Mouse (Mus musculus): ENCODE measurements around the gene Zfp638. TPM values are rescaled to one million over a fixed set of nuclear protein-coding genes. Genes with fewer than 3 reads are reported as not detected.
A peak's percentile ranks its signal among the peaks of the same experiment; 100 is the strongest.
"Not testable (repeated sequence)": the region's sequence is repeated elsewhere in the genome, so short reads cannot be mapped to it uniquely, and the experiment has no call there.

Gene Zfp638
- polyA plus RNA-seq, 1 experiment from 2014 or later, result 95.6 TPM

- no peaks in the 10 kb centered on the region for H3K4me1 ChIP-seq
- H3K9ac ChIP-seq, result no peak overlapping the region
- no peak overlapping the region for H3K4me2 ChIP-seq
- H3K36me3 ChIP-seq (ENCODE audit: poor library complexity, severe bottlenecking), result peaks cover 55% of the 10 kb centered on the region
- H3K4me3 ChIP-seq, result no peak overlapping the region
- no peaks in the 10 kb centered on the region for H3K9me3 ChIP-seq (replicated peaks)
- no peaks in the 10 kb centered on the region for H3K27me3 ChIP-seq
- H3K27ac ChIP-seq, result no peak overlapping the region
- 96% methylated on average over 13 of the region's 13 CpGs for WGBS
- no peak for ATAC-seq
These were observed 75.9 kb downstream of the Zfp638 start for GRCm38 (mm10) chr6:83942806-83943205.

GRCm38 (mm10) chr6:83953603-83954002 lies 86.7 kb downstream of the Zfp638 start:
- no peak for ATAC-seq
- H3K4me2 ChIP-seq, result no peak overlapping the region
- H3K9me3 ChIP-seq (replicated peaks), result no peaks in the 10 kb centered on the region
- H3K9ac ChIP-seq, result no peak overlapping the region
- H3K4me3 ChIP-seq, result no peak overlapping the region
- H3K27me3 ChIP-seq, result no peaks in the 10 kb centered on the region
- H3K4me1 ChIP-seq, result no peaks in the 10 kb centered on the region
- H3K36me3 ChIP-seq (ENCODE audit: poor library complexity, severe bottlenecking), result peaks cover 48% of the 10 kb centered on the region
- H3K27ac ChIP-seq, result no peak overlapping the region

- Histone ChIP-seq H3K27me3 (no peaks in the 10 kb centered on the region), H3K4me2 (no peak overlapping the region), H3K36me3 (ENCODE audit: poor library complexity, severe bottlenecking) (peaks cover 59% of the 10 kb centered on the region), H3K9ac (no peak overlapping the region), H3K4me3 (no peak overlapping the region), H3K4me1 (no peaks in the 10 kb centered on the region), H3K9me3 (replicated peaks) (no peaks in the 10 kb centered on the region), H3K27ac (no peak overlapping the region)
- WGBS, result 96% methylated on average over 5 of the region's 5 CpGs
- ATAC-seq, result no peak
These were observed 120.7 kb downstream of the Zfp638 start for GRCm38 (mm10) chr6:83987642-83988041.

GRCm38 (mm10) chr6:84002716-84003115 lies 135.8 kb downstream of the Zfp638 start:
- Histone ChIP-seq H3K9me3 (replicated peaks) (0 out of 2 replicates have a peak, but pooled peaks cover 4% of the 10 kb centered on the region), H3K4me3 (no peak overlapping the region), H3K4me1 (no peaks in the 10 kb centered on the region), H3K27me3 (no peaks in the 10 kb centered on the region), H3K9ac (no peak overlapping the region), H3K36me3 (ENCODE audit: poor library complexity, severe bottlenecking) (peaks cover 23% of the 10 kb centered on the region), H3K27ac (no peak overlapping the region), H3K4me2 (no peak overlapping the region)
- ATAC-seq, result no peak
- 73% methylated on average over 1 of the region's 1 CpGs for WGBS

GRCm38 (mm10) chr6:84004295-84004694 lies 137.4 kb downstream of the Zfp638 start:
- H3K27me3 ChIP-seq, result peaks cover 11% of the 10 kb centered on the region
- peaks cover 12% of the 10 kb centered on the region for H3K4me1 ChIP-seq
- no peak overlapping the region for H3K4me3 ChIP-seq
- ATAC-seq, result no peak
- WGBS, result 86% methylated on average over 4 of the region's 4 CpGs
- H3K9ac ChIP-seq, result no peak overlapping the region
- no peak overlapping the region for H3K27ac ChIP-seq
- H3K9me3 ChIP-seq (replicated peaks), result no peaks in the 10 kb centered on the region
- no peak overlapping the region for H3K4me2 ChIP-seq
- peaks cover 7% of the 10 kb centered on the region for H3K36me3 ChIP-seq (ENCODE audit: poor library complexity, severe bottlenecking)

GRCm38 (mm10) chr6:84008363-84009171 lies 141.7 kb downstream of the Zfp638 start, which contains the start of gene Dysf:
Gene Dysf (plus strand): TSS chr6:84008590.
- H3K9me3 ChIP-seq (replicated peaks), result no peaks in the 10 kb centered on the region
- H3K27me3 ChIP-seq, result peaks cover 16% of the 10 kb centered on the region
- peak within 1 kb of the TSS; percentile 83 for H3K4me2 ChIP-seq
- H3K9ac ChIP-seq, result peak within 1 kb of the TSS; percentile 63
- H3K27ac ChIP-seq, result no peak within 1 kb of the TSS
- 1% methylated on average over 41 of the region's 41 CpGs for WGBS
- H3K4me3 ChIP-seq, result peak within 1 kb of the TSS; percentile 42
- peaks cover 26% of the 10 kb centered on the region for H3K4me1 ChIP-seq
- H3K36me3 ChIP-seq (ENCODE audit: poor library complexity, severe bottlenecking), result no peaks in the 10 kb centered on the region
- ATAC-seq, result no peak

GRCm38 (mm10) chr6:84009172-84009872 lies 142.4 kb downstream of the Zfp638 start:
- Histone ChIP-seq H3K9me3 (replicated peaks) (no peaks in the 10 kb centered on the region), H3K27ac (no peak overlapping the region), H3K36me3 (ENCODE audit: poor library complexity, severe bottlenecking) (no peaks in the 10 kb centered on the region), H3K9ac (peak overlapping the region; percentile 63; the same call in 1 of the 2 replicates), H3K27me3 (peaks cover 16% of the 10 kb centered on the region), H3K4me1 (peaks cover 26% of the 10 kb centered on the region), H3K4me3 (peak overlapping the region; percentile 42), H3K4me2 (peak overlapping the region; percentile 83)
- WGBS, result 23% methylated on average over 8 of the region's 8 CpGs
- ATAC-seq, result no peak

GRCm38 (mm10) chr6:84009915-84010302 lies 143.0 kb downstream of the Zfp638 start:
- H3K36me3 ChIP-seq (ENCODE audit: poor library complexity, severe bottlenecking), result no peaks in the 10 kb centered on the region
- no peak for ATAC-seq
- H3K9me3 ChIP-seq (replicated peaks), result no peaks in the 10 kb centered on the region
- H3K27ac ChIP-seq, result no peak overlapping the region
- no peak overlapping the region for H3K4me3 ChIP-seq
- peaks cover 26% of the 10 kb centered on the region for H3K4me1 ChIP-seq
- H3K4me2 ChIP-seq, result no peak overlapping the region
- no peak overlapping the region for H3K9ac ChIP-seq
- WGBS, result 31% methylated on average over 4 of the region's 4 CpGs
- H3K27me3 ChIP-seq, result peaks cover 16% of the 10 kb centered on the region

GRCm38 (mm10) chr6:84010303-84011225 lies 143.7 kb downstream of the Zfp638 start:
- Histone ChIP-seq H3K27ac (no peak overlapping the region), H3K27me3 (peaks cover 16% of the 10 kb centered on the region), H3K4me2 (no peak overlapping the region), H3K4me1 (peaks cover 26% of the 10 kb centered on the region), H3K9ac (no peak overlapping the region), H3K36me3 (ENCODE audit: poor library complexity, severe bottlenecking) (no peaks in the 10 kb centered on the region), H3K4me3 (no peak overlapping the region), H3K9me3 (replicated peaks) (no peaks in the 10 kb centered on the region)
- WGBS, result 40% methylated on average over 8 of the region's 8 CpGs
- peak; percentile 41; the same call in 1 of the 2 replicates for ATAC-seq

GRCm38 (mm10) chr6:84014961-84015683 lies 148.2 kb downstream of the Zfp638 start:
- H3K9me3 ChIP-seq (replicated peaks); H3K4me2 ChIP-seq; H3K4me3 ChIP-seq; ATAC-seq; H3K9ac ChIP-seq; H3K36me3 ChIP-seq (ENCODE audit: poor library complexity, severe bottlenecking); H3K27ac ChIP-seq: not testable (repeated sequence)
- WGBS, result 61% methylated on average over 4 of the region's 4 CpGs
- peaks cover 19% of the 10 kb centered on the region for H3K4me1 ChIP-seq
- peaks cover 28% of the 10 kb centered on the region for H3K27me3 ChIP-seq

GRCm38 (mm10) chr6:84016851-84017250 lies 149.9 kb downstream of the Zfp638 start:
- WGBS, result 90% methylated on average over 7 of the region's 7 CpGs

More at GRCm38 (mm10) chr6:84016851-84017250, 149.9 kb downstream of the Zfp638 start:
- Histone ChIP-seq H3K4me2 (no peak overlapping the region), H3K27me3 (peaks cover 27% of the 10 kb centered on the region), H3K9ac (no peak overlapping the region), H3K27ac (no peak overlapping the region), H3K4me1 (peaks cover 10% of the 10 kb centered on the region), H3K4me3 (no peak overlapping the region), H3K9me3 (replicated peaks) (no peaks in the 10 kb centered on the region), H3K36me3 (ENCODE audit: poor library complexity, severe bottlenecking) (no peaks in the 10 kb centered on the region)
- ATAC-seq, result no peak

Data from forebrain, embryonic 13.5 days (tissue).